10 mouse cellular contexts compared by ENCODE assay signal in the genomic region with DNA sequence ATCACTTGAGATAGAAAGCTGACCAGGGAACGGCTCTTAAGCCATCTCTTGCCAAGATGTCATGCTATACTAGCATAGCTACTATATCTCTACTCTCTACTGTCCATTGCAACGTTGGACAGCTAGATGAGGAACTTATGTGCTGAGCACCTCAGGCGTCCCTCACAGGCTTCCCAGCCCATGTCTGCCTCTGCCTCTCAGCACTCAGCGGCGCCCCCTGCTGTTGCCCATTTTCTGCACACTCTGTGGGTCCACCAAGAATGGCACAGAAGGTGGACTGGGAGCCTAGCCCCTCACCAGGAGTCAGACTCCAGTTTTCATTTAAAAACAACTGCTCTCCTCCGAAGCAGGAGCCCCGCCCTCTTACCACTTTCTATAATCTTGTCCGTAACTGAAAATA.
DNase-seq lines count a peak whose midpoint lies in the region; TF ChIP-seq lines count a peak whose summit lies in the region.
"Had no signal": no experiment of that assay in that cellular context is flagged by ENCODE, and none has a peak within 500 bp of the region (broad histone marks: within the 10 kb centered on the region; RNA-seq: fewer than 3 reads in every experiment).

No protein-coding gene starts in this region.

- H3K4me3 ChIP-seq in layer of hippocampus, adult 2 months: no peak overlapping the region
- H3K4me3 ChIP-seq: embryonic facial prominence, embryonic 12.5 days; hindbrain, embryonic 15.5 days; stomach, embryonic 15.5 days had no signal

- TF ChIP-seq CTCF in layer of hippocampus, adult 2 months (conservative IDR thresholded peaks at IDR 0.05): peak; percentile 71
- peak; percentile 11; the same call in 1 of the 2 replicates for TF ChIP-seq CTCF in brain, embryonic 14.5 days (IDR thresholded peaks at IDR 0.05; ENCODE audit: borderline replicate concordance, extremely low read depth, insufficient read depth, insufficient read length)

- no peak overlapping the region for H3K27ac ChIP-seq in layer of hippocampus, adult 2 months
- H3K27ac ChIP-seq: embryonic facial prominence, embryonic 12.5 days; hindbrain, embryonic 15.5 days; stomach, embryonic 15.5 days had no signal

- no peak for DNase-seq in layer of hippocampus, adult 2 months (ENCODE audit: low spot score in 2 of 2)
- no peak for DNase-seq in layer of hippocampus, adult 9-11 months
- peak; percentile 26 for DNase-seq in ES-CJ7 (ENCODE audit: low read depth, low spot score)
- no peak for DNase-seq in brain, embryonic 14.5 days (ENCODE audit: low read depth)
- DNase-seq in spleen, postnatal 10 days (ENCODE audit: low spot score in 2 of 2): peak; percentile 29 to 76
- no peak for DNase-seq in layer of hippocampus, postnatal 10 days (ENCODE audit: low spot score in 2 of 2)
- no peak for DNase-seq in cerebellum, adult 9-11 months

- no peak for TF ChIP-seq POLR2A in brain, embryonic 14.5 days (IDR thresholded peaks at IDR 0.05; ENCODE audit: borderline replicate concordance, extremely low read depth, insufficient read depth, insufficient read length, poor library complexity, severe bottlenecking)

Comparison
In these comparisons a context has a peak if more than half of its experiments do, and no peak if none do; other contexts are left out.
1. DNase-seq: peak in ES-CJ7 (single experiment) and spleen, postnatal 10 days (2 of 2); none in layer of hippocampus, adult 2 months (0 of 2), layer of hippocampus, adult 9-11 months (single experiment), brain, embryonic 14.5 days (single experiment), layer of hippocampus, postnatal 10 days (0 of 2) and cerebellum, adult 9-11 months (single experiment).